In the genomic region with DNA sequence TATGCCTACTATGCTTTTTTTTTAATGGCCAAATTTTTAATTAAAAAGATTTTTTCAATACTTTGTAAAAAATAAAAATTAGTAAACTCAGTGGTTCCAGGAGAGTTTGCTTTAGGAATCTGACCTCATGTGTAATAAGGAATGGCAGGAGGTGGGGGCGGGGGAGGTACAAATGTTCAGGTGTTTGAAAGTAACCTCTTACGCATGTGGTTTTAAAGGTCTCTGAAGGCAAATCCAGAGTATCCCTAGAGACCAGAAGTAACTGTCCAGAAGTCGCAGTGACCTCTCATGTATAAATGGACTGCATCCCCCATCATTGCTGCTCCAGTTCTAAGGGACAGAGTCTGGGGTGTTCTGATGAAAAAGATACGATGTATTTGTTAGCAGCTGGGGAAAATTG, we compare ENCODE assay signal across 27 mouse cellular contexts. TPM values are rescaled to one million over a fixed set of nuclear protein-coding genes. Genes with fewer than 3 reads are reported as not detected.
A peak's percentile ranks its signal among the peaks of the same experiment; 100 is the strongest.
DNase-seq lines count a peak whose midpoint lies in the region; ATAC-seq and TF ChIP-seq lines count a peak whose summit lies in the region.
"Had no signal": no experiment of that assay in that cellular context is flagged by ENCODE, and none has a peak within 500 bp of the region (broad histone marks: within the 10 kb centered on the region; RNA-seq: fewer than 3 reads in every experiment).

No protein-coding gene starts in this region.

- H3K4me3 ChIP-seq in gastrocnemius, adult 2 months = peak overlapping the region; percentile 97
- H3K4me3 ChIP-seq in heart, embryonic 16.5 days (ENCODE audit: low read length) = no peak overlapping the region
- H3K4me3 ChIP-seq in limb, embryonic 14.5 days (replicated peaks; ENCODE audit: low read length) = peak overlapping the region; percentile 99; the same call in 1 of the 2 replicates
- H3K4me3 ChIP-seq in limb, embryonic 10.5 days = no peak overlapping the region
- H3K4me3 ChIP-seq in myocyte = no peak overlapping the region
- H3K4me3 ChIP-seq: hindbrain, embryonic 15.5 days; liver, embryonic 15.5 days; midbrain, embryonic 12.5 days; neural tube, embryonic 15.5 days had no signal

- no peak for TF ChIP-seq POLR2A in limb, embryonic 14.5 days (IDR thresholded peaks at IDR 0.05; ENCODE audit: borderline replicate concordance, extremely low read depth, insufficient read depth, insufficient read length)
- TF ChIP-seq POLR2A in myocyte (IDR thresholded peaks at IDR 0.05; ENCODE audit: insufficient read length, low read depth) = no peak

- ATAC-seq in heart, embryonic 16.5 days (replicated peaks; ENCODE audit: extremely low read depth, insufficient read depth, low FRiP score) = no peak
- no peak for ATAC-seq in limb, embryonic 14.5 days (ENCODE audit: low FRiP score, low read depth)
- ATAC-seq: forebrain, embryonic 16.5 days had no signal

- intact Hi-C loops in gastrocnemius, adult 2 months (cut with DNase I) = no loop called here
- intact Hi-C loops in gastrocnemius, postnatal 14 days (cut with DNase I; ENCODE audit: low total_unique reads) = no loop called here
- intact Hi-C loops in heart, postnatal 14 days (cut with DNase I) = no loop called here

- H3K36me3 ChIP-seq in heart, embryonic 16.5 days (ENCODE audit: control insufficient read depth, insufficient read depth) = peaks cover 1% of the 10 kb centered on the region
- H3K36me3 ChIP-seq in limb, embryonic 14.5 days (ENCODE audit: control insufficient read depth, insufficient read depth, low read length) = no peaks in the 10 kb centered on the region
- H3K36me3 ChIP-seq in limb, embryonic 10.5 days = peaks cover 17% of the 10 kb centered on the region
- H3K36me3 ChIP-seq in myocyte (ENCODE audit: control insufficient read depth, insufficient read depth) = peaks cover 5% of the 10 kb centered on the region
- H3K36me3 ChIP-seq: liver, embryonic 15.5 days; midbrain, embryonic 12.5 days; neural tube, embryonic 15.5 days had no signal

- 69% methylated on average over 4 of the region's 4 CpGs for WGBS in heart, embryonic 16.5 days
- 68% methylated on average over 4 of the region's 4 CpGs for WGBS in limb, embryonic 14.5 days
- 87% methylated on average over 4 of the region's 4 CpGs for WGBS in limb, embryonic 10.5 days

- H3ac ChIP-seq in myocyte (ENCODE audit: control insufficient read depth, insufficient read length) = no peak overlapping the region

- no peak overlapping the region for H3K9ac ChIP-seq in heart, embryonic 16.5 days (ENCODE audit: low read length)
- H3K9ac ChIP-seq in limb, embryonic 14.5 days (ENCODE audit: low read depth, low read length, severe bottlenecking) = no peak overlapping the region
- H3K9ac ChIP-seq: embryonic facial prominence, embryonic 12.5 days; liver, embryonic 15.5 days; lung, embryonic 14.5 days; midbrain, embryonic 12.5 days; neural tube, embryonic 15.5 days had no signal

- no peaks in the 10 kb centered on the region; the same call in 1 of the 2 replicates for H3K9me3 ChIP-seq in heart, embryonic 16.5 days (replicated peaks; ENCODE audit: control insufficient read depth, low read length)
- H3K9me3 ChIP-seq in limb, embryonic 14.5 days (ENCODE audit: control insufficient read depth, low read length) = no peaks in the 10 kb centered on the region
- no peaks in the 10 kb centered on the region for H3K9me3 ChIP-seq in limb, embryonic 10.5 days (replicated peaks)
- H3K9me3 ChIP-seq: embryonic facial prominence, embryonic 12.5 days; hindbrain, embryonic 15.5 days; liver, embryonic 15.5 days; midbrain, embryonic 12.5 days; neural tube, embryonic 15.5 days had no signal

- peaks cover 22% of the 10 kb centered on the region for H3K4me1 ChIP-seq in heart, embryonic 16.5 days (ENCODE audit: control insufficient read depth, insufficient read depth, low read length)
- H3K4me1 ChIP-seq in limb, embryonic 14.5 days (ENCODE audit: control insufficient read depth, insufficient read depth, low read length) = peaks cover 8% of the 10 kb centered on the region
- peaks cover 18% of the 10 kb centered on the region for H3K4me1 ChIP-seq in limb, embryonic 10.5 days

- peaks cover 53% of the 10 kb centered on the region for H3K79me2 ChIP-seq in myocyte (ENCODE audit: control insufficient read depth, insufficient read depth)

- TF ChIP-seq CTCF in gastrocnemius, adult 2 months (IDR thresholded peaks at IDR 0.05) = no peak

- H3K27me3 ChIP-seq in heart, embryonic 16.5 days (ENCODE audit: control insufficient read depth, insufficient read depth, low read length) = no peaks in the 10 kb centered on the region
- no peaks in the 10 kb centered on the region for H3K27me3 ChIP-seq in limb, embryonic 14.5 days (ENCODE audit: control insufficient read depth, insufficient read depth, low read length)
- no peaks in the 10 kb centered on the region for H3K27me3 ChIP-seq in limb, embryonic 10.5 days (ENCODE audit: low read depth, poor library complexity, severe bottlenecking)
- no peaks in the 10 kb centered on the region for H3K27me3 ChIP-seq in myocyte (ENCODE audit: control insufficient read depth, insufficient read depth, insufficient read length)
- H3K27me3 ChIP-seq: embryonic facial prominence, embryonic 12.5 days; hindbrain, embryonic 15.5 days; neural tube, embryonic 15.5 days had no signal

- H3K27ac ChIP-seq in gastrocnemius, adult 2 months = peak overlapping the region; percentile 98
- H3K27ac ChIP-seq in heart, embryonic 16.5 days (ENCODE audit: low read length) = no peak overlapping the region
- no peak overlapping the region for H3K27ac ChIP-seq in limb, embryonic 14.5 days (replicated peaks; ENCODE audit: low read depth, low read length)
- no peak overlapping the region for H3K27ac ChIP-seq in limb, embryonic 10.5 days
- H3K27ac ChIP-seq: embryonic facial prominence, embryonic 12.5 days; hindbrain, embryonic 15.5 days; liver, embryonic 15.5 days; midbrain, embryonic 12.5 days; neural tube, embryonic 15.5 days had no signal

- peak overlapping the region; percentile 72 for H3K4me2 ChIP-seq in heart, embryonic 16.5 days (ENCODE audit: low read depth, low read length)
- H3K4me2 ChIP-seq in limb, embryonic 14.5 days (replicated peaks; ENCODE audit: low read depth, low read length, severe bottlenecking) = no peak overlapping the region
- H3K4me2 ChIP-seq in myocyte (ENCODE audit: low read depth) = peak overlapping the region; percentile 73

- DNase-seq in gastrocnemius, adult 2 months = no peak
- no peak for DNase-seq in gastrocnemius, postnatal 14 days
- no peak for DNase-seq in heart, postnatal 14 days
- no peak for DNase-seq in limb, embryonic 14.5 days (ENCODE audit: low spot score)
- DNase-seq in limb, embryonic 10.5 days (ENCODE audit: low spot score) = no peak
- DNase-seq: adrenal gland, postnatal 25 days; cerebellum, adult 11-12 months; cerebellum, adult 9-11 months; embryo, embryonic 11 days; kidney, adult 8-10 months; kidney, postnatal 10 days; layer of hippocampus, postnatal 36 days; left cerebral cortex, postnatal 4 days; liver; lung, embryonic 14.5 days; lung, postnatal 14 days; retina, postnatal 1 day; right cerebral cortex, postnatal 14 days; thymus, postnatal 4 days had no signal

TF ChIP-seq in myocyte, 11 proteins besides CTCF, POLR2A, EP300 and RAD21:
- TF ChIP-seq TCF12 (IDR thresholded peaks at IDR 0.05; ENCODE audit: insufficient read depth, poor library complexity, severe bottlenecking) (no peak), MYOG (IDR thresholded peaks at IDR 0.05; ENCODE audit: control insufficient read depth in 1 of 3, insufficient read depth in 1 of 3, insufficient read length in 2 of 3, low read depth in 2 of 3) (no peak), POLR2AphosphoS2 (IDR thresholded peaks at IDR 0.05; ENCODE audit: insufficient read length, low read depth) (no peak), USF1 (IDR thresholded peaks at IDR 0.05; ENCODE audit: low read depth) (no peak), SRF (IDR thresholded peaks at IDR 0.05; ENCODE audit: control insufficient read depth, insufficient read length, low read depth) (no peak)

RNA-seq across cellular contexts. Expression of a gene that starts 3.0 kb away (rescaled TPM):
- total RNA-seq in gastrocnemius, adult 2 months (2021) = 100 to 1,000 TPM; 198 to 209 TPM
- total RNA-seq in gastrocnemius, postnatal 14 days (2021) = 100 to 1,000 TPM; 108 to 113 TPM
- polyA plus RNA-seq in heart, embryonic 16.5 days (2015; fragmentation: Nextera tagmentation; extraction: Ambion mirVana) = 57.9 and 66.6 TPM in 2 replicates
- total RNA-seq in heart, postnatal 14 days (2021) = 100 to 1,000 TPM; 152 to 172 TPM
- polyA plus RNA-seq in limb, embryonic 14.5 days (2012; rRNA removed) = 38.2 and 53.2 TPM in 2 replicates
- 61.1 TPM in 2 replicates for polyA plus RNA-seq in limb, embryonic 14.5 days (2014; fragmentation: Nextera tagmentation; extraction: Ambion mirVana)
- 44.9 and 55.9 TPM in 2 replicates for polyA plus RNA-seq in limb, embryonic 10.5 days (2016; fragmentation: Nextera tagmentation; extraction: Ambion mirVana)
- polyA plus RNA-seq in myocyte (2012; fragmentation: generic; extraction: Trizol) = 16.8 TPM

Comparison
In these comparisons a context has a peak if more than half of its experiments do, and no peak if none do; other contexts are left out.
1. H3K4me3 ChIP-seq: peak in gastrocnemius, adult 2 months (single experiment) and limb, embryonic 14.5 days (single experiment); none in heart, embryonic 16.5 days (single experiment), limb, embryonic 10.5 days (single experiment) and myocyte (single experiment).